ENCODE assay signal across 1 mouse cellular context in the genomic region with DNA sequence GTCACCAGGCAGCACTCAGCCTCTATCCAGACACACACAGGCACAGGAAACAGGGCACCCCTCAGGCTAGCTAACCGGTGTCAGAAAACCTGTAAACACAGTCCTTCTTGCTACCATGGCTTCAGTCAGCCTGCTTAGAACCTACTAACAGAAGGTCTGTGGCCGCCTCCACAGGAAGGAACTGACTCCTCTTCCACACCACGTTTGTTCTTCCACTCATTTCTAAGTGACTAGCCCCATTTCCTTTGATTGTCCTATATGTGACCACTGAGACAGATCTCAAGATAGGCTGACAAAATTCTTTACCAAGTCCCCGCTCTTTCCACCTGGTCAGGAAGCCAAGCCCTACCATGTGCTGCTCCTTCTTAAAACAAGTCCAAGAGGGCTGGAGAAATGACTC.
TF ChIP-seq lines count a peak whose summit lies in the region.

No protein-coding gene starts in this region.

TF ChIP-seq in MEL, 35 proteins besides CTCF, POLR2A, EP300 and RAD21:
- TF ChIP-seq ELF1 (IDR thresholded peaks at IDR 0.05; ENCODE audit: low read depth, low read length) (no peak), MYB (IDR thresholded peaks at IDR 0.05; ENCODE audit: low read depth, low read length) (no peak), MYC (IDR thresholded peaks at IDR 0.05; ENCODE audit: low read depth, low read length) (no peak), ZC3H11A (IDR thresholded peaks at IDR 0.05; ENCODE audit: low read depth, low read length) (no peak), ZKSCAN1 (IDR thresholded peaks at IDR 0.05; ENCODE audit: low read depth, low read length) (no peak), GATA1 (IDR thresholded peaks at IDR 0.05; ENCODE audit: low read depth, low read length) (no peak), ETS1 (IDR thresholded peaks at IDR 0.05; ENCODE audit: low read depth, low read length) (no peak), SIN3A (IDR thresholded peaks at IDR 0.05; ENCODE audit: low read length) (no peak), MAZ (IDR thresholded peaks at IDR 0.05; ENCODE audit: low read depth, low read length) (no peak), ZMIZ1 (IDR thresholded peaks at IDR 0.05; ENCODE audit: low read depth, low read length) (no peak), CHD2 (IDR thresholded peaks at IDR 0.05; ENCODE audit: low read length) (no peak), BHLHE40 (IDR thresholded peaks at IDR 0.05; ENCODE audit: borderline replicate concordance, low read depth, low read length) (no peak), TCF12 (IDR thresholded peaks at IDR 0.05; ENCODE audit: low read depth, low read length) (no peak)
